Mouse (Mus musculus) MEL (cell line): ENCODE measurements around the gene Gm13271.
A peak's percentile ranks its signal among the peaks of the same experiment; 100 is the strongest.

Experiments
- CTCF ChIP-seq, 3 experiments: IDR thresholded peaks in 2 of 3; conservative IDR thresholded peaks in 1 of 3; 2 replicates each; pipeline ENCODE4 v1.5.1; 2011 to 2012; ENCODE audit warnings: low read length in 3 of 3, low read depth in 2 of 3, mild to moderate bottlenecking in 2 of 3, improper control_type of control experiment in 1 of 3, inconsistent platforms in 1 of 3, mixed read lengths in 1 of 3, moderate library complexity in 1 of 3; ENCODE audit not compliant: control insufficient read depth in 1 of 3, insufficient read depth in 1 of 3, poor library complexity in 1 of 3, severe bottlenecking in 1 of 3
- POLR2A ChIP-seq, 2 experiments: IDR thresholded peaks; 2 replicates each; pipeline ENCODE4 v1.6.1; 2011 to 2012; ENCODE audit warnings: low read length in 2 of 2, mild to moderate bottlenecking in 2 of 2, control low read depth in 1 of 2, improper control_type of control experiment in 1 of 2, low read depth in 1 of 2, moderate library complexity in 1 of 2; ENCODE audit not compliant: control insufficient read depth in 1 of 2, insufficient read depth in 1 of 2, poor library complexity in 1 of 2
- SMC3 ChIP-seq: IDR thresholded peaks from 2 replicates; pipeline ENCODE4 v1.6.1; 2011; ENCODE audit warnings: low read depth, low read length, improper control_type of control experiment
- TBP ChIP-seq: IDR thresholded peaks from 2 replicates; pipeline ENCODE4 v1.8.0; 2011; ENCODE audit warnings: low read depth, low read length, improper control_type of control experiment
- UBTF ChIP-seq: IDR thresholded peaks from 2 replicates; pipeline ENCODE4 v1.6.1; 2012; ENCODE audit warnings: low read depth, mild to moderate bottlenecking, inconsistent platforms, low read length, improper control_type of control experiment, moderate library complexity, borderline replicate concordance; ENCODE audit not compliant: insufficient read depth
- USF1 ChIP-seq: IDR thresholded peaks from 2 replicates; pipeline ENCODE4 v1.6.1; 2014; ENCODE audit warnings: low read depth, mild to moderate bottlenecking, inconsistent platforms, low read length, improper control_type of control experiment, moderate library complexity

- TF ChIP-seq CTCF (IDR thresholded peaks at IDR 0.05 in 2 of 3, conservative IDR thresholded peaks at IDR 0.05 in 1 of 3; ENCODE audit: control insufficient read depth in 1 of 3, insufficient read depth in 1 of 3, low read depth in 2 of 3, low read length in 3 of 3, poor library complexity in 1 of 3, severe bottlenecking in 1 of 3) (peak; percentile 53 to 63 (median 60)), USF1 (no peak), TBP (no peak), POLR2A (IDR thresholded peaks at IDR 0.05; ENCODE audit: control insufficient read depth in 1 of 2, insufficient read depth in 1 of 2, low read depth in 1 of 2, low read length in 2 of 2, poor library complexity in 1 of 2) (no peak), UBTF (no peak), SMC3 (peak; percentile 62)
These were observed 27.3 kb upstream of the Gm13271 start for GRCm38 (mm10) chr4:88727324-88727723.
